Mouse (Mus musculus): ENCODE data around the gene 1810055G02Rik.

The 1810055G02Rik gene

DNA sequence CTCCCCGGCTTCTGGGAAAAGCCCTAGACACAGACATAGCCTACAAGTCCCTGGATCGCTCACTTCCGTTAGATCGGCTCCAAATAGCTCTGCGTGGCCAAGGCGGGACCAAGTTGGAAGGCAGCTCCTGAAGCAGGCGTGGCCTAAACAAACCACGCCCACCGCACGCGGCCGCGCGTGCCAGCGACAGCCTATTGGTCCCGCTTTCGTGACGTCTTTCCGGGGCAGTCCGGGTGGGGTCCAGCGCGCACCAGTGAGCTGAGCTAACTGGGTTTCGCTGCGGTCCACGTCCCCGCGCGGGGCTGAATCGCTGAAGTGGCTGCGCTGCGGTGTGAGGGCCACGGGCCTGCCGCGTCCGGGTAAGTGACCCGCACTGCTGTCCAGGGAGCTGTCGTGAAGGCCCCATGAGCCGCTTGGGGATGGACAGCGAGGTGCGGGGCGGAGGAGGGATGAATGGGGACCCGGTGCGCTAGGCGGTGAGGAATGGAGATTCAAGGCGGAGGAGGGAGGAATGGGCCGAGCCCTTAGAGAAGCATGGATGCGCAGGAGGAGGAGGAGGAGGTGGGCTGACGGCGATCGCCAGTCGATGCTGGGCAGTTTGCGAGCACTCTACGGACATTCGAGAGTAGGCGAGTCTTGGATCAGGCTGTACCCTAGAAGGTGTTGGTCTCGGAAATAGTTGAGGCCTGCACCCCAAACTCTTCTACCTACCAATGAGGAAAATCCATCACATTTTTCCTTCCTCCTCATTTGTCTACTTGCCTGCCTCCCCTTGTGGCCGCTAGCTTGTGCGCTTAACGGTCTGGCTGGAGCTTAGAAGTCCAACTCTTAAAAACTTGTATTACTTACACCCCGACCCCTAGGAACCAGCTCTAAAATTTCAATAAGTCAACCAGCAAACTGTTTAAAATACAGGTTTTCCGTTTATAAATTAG is at the start of gene 1810055G02Rik:
TSS of gene 1810055G02Rik (plus strand) at position 216 of the 935 bp plus-strand sequence.
- in situ Hi-C loops (cut with MboI, MseI) = loop anchor here in 1 of 2 experiments (25.0 kb wide), 1 partner anchor 1729 kb away; the partner anchor contains the start of genes AI837181 and Fosl1

DNA sequence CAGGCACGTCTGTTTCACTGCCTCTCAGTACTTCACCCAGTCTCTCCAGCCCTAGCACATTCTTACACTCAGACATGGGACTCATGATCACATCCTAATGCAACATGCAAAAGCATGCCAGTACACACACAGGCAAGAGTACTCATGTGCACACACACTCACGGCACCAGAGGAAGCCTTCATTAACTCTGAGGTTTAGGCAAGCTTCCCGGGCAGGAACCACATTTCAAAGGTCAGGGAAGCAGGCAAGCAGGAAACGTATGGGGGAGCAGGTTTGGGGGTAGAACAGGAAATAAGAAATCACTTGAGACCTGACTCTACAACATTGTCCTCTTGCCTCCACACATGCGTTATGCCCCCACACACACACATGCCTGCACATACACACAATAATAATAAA is 42.6 kb upstream of the 1810055G02Rik start:
- in situ Hi-C loops (cut with MboI, MseI) = no loop called here

GRCm38 (mm10) chr19:3666632-3667031 is 41.5 kb upstream of the 1810055G02Rik start:
- in situ Hi-C loops (cut with MboI, MseI) = no loop called here

DNA sequence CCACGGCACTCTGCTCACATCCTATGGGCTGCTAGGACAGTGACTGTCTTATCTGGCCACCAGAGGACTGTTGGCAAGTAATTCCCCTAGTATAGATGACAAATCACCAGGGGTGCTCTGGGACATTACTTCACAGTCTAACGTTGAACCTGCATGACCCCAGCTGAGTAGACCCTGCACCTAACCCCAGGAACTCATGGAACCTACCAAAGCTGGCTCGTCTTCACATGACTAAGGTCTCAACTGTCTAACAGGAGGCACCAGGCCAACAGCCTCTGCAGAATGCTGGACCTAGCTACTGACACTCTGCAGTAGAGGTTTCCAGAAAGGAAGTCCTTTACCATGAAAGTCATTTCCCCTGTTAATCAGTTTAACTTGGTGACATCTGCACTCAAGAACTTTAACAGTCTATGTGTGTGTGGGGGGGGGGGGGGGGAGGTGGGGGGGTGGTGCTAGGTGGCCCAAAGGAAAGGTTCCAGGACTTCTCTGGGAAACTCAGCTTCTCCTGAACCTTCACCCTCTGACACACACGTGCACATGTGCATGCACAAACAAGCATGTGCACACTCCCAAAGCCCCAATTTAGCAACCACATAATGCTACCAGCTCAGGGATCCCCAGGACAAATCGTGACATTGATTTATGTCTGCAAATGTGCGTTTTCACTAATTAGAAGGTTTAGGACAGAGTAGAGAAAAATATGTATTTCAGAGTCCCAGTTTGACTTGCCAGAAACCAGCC is 40.8 kb upstream of the 1810055G02Rik start:
- in situ Hi-C loops (cut with MboI, MseI) = no loop called here

GRCm38 (mm10) chr19:3667979-3668378 is 40.1 kb upstream of the 1810055G02Rik start:
- in situ Hi-C loops (cut with MboI, MseI) = no loop called here

DNA sequence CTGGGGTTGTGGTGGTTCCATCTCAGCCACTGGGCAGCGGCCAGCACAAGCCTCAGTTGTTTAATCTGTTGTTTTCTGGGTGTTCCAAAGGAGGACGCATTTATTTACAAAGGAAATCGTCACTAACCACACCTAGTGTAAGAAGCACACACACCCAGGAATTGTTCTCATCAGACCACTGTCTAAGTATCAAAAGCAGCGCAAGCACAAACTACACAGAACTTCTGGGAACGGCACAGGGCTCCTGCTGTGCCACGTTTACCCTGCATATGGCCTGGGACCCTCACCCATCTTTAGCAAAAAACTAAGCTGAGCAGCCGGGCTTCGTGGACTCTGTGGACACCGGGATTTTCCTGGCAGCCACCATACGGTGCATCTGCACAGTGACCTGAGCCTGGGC is 39.5 kb upstream of the 1810055G02Rik start:
- in situ Hi-C loops (cut with MboI, MseI) = no loop called here

DNA sequence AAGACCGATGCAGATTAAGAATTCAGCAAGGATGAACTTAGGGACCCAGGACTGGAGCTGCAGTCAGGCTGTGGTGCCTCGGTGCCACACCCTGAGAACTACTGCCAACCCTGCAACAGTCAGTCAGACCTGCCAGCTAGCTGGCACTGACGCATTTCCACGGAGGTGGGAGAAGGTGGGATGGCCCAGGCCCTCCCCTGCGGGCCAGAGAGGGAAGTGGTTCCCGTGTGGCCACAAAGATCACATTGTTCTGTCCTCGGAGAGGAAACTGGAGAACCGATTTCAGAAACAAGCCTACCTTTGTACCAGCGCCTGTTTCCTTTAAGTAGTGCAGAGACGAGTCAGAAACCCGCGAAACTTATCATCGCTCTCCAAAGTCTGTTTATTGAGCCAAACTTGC is 39.0 kb upstream of the 1810055G02Rik start:
- in situ Hi-C loops (cut with MboI, MseI) = no loop called here

GRCm38 (mm10) chr19:3673149-3673548 is 34.9 kb upstream of the 1810055G02Rik start:
- in situ Hi-C loops (cut with MboI, MseI) = no loop called here

- in situ Hi-C loops (cut with MboI, MseI) = no loop called here
Observed at GRCm38 (mm10) chr19:3674122-3674855, 33.8 kb upstream of the 1810055G02Rik start.

DNA sequence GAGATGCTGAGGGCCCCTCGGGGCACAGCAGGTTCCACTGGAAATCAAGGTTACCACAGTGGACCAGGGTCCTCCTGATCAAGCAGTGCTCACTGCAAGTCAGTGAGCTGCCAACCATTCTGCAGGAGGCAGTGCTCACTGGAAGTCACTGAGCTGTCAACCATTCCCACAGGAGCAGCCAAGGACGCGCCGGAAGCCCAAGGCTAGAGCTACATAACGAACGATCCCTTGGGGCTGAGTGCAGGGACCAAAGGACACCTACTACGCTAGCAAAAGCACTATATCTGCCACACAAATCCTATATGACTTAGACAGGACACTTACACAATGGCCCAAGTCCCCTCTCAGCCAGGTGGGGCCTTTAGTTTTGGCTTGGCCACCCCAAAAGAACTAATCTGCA is 27.4 kb upstream of the 1810055G02Rik start:
- in situ Hi-C loops (cut with MboI, MseI) = no loop called here

DNA sequence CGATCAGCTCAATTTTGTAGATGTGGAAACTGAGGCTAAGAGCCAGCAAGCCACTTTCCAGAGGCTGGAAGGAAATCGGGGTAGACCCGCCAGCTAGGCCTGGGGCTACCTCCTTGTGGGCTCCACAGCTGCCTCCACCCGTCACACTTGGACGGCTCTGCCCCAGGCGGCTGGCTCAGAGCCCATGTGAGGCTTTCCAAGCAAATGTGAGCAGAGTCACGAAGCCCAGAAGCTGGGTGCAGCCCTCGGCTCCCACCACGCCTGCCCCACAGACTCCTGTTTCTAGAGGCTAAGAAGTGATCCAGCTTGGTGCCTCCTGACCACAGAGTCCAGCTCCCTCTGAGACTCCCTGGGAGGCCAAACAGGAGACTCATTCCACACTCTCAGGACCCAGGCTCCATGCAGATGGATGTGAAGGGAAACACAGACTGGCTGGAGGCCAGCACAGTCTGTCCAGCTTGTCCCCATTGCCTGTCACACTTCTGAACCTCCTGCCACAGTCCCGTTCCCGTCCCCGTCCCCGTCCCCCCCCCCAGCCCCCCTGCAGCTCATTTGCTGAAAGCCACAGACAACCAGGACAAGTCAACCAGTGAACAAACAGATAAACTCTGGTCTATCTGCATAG is 26.7 kb upstream of the 1810055G02Rik start:
- in situ Hi-C loops (cut with MboI, MseI) = no loop called here

- in situ Hi-C loops (cut with MboI, MseI) = no loop called here
Observed at GRCm38 (mm10) chr19:3684414-3684813, 23.7 kb upstream of the 1810055G02Rik start.

DNA sequence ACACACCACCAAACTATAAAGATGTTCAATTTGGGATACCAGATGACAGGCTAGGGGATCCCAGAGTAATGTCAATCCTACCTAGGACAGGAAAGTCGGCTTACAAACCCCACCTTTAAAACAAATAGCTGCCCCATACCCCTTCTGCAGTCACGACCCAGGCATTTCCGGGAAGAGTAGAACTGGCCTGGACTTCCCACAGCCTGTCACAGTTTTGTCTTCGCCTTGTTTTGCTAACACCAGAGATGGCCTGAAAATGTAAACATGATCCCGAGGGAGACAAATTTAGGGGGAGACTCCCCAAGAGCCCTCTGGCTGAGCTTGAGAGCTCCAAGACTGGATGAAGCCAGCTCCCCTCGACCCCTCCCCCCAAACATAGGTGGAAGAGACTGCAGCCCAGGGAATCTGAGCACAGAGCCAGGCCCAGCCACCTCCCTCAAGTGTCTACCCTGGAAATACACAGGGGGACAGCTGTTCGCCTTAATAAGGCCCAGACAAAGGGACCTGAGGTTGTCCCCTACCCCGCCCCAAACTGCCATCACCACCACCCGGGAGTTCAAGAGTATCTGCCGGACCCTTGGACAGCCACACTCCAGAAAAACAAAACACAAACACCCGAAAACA is 23.0 kb upstream of the 1810055G02Rik start:
- in situ Hi-C loops (cut with MboI, MseI) = no loop called here

- in situ Hi-C loops (cut with MboI, MseI) = no loop called here
Observed at GRCm38 (mm10) chr19:3685611-3686214, 22.4 kb upstream of the 1810055G02Rik start.

- in situ Hi-C loops (cut with MboI, MseI) = no loop called here
Observed at GRCm38 (mm10) chr19:3686215-3686894, 21.7 kb upstream of the 1810055G02Rik start, which contains the start of gene Lrp5. TSS of gene Lrp5 (minus strand) at chr19:3686564.

- in situ Hi-C loops (cut with MboI, MseI) = no loop called here
Observed at GRCm38 (mm10) chr19:3687676-3688171, 20.4 kb upstream of the 1810055G02Rik start.

GRCm38 (mm10) chr19:3691337-3691736 is 16.8 kb upstream of the 1810055G02Rik start:
- in situ Hi-C loops (cut with MboI, MseI) = no loop called here

DNA sequence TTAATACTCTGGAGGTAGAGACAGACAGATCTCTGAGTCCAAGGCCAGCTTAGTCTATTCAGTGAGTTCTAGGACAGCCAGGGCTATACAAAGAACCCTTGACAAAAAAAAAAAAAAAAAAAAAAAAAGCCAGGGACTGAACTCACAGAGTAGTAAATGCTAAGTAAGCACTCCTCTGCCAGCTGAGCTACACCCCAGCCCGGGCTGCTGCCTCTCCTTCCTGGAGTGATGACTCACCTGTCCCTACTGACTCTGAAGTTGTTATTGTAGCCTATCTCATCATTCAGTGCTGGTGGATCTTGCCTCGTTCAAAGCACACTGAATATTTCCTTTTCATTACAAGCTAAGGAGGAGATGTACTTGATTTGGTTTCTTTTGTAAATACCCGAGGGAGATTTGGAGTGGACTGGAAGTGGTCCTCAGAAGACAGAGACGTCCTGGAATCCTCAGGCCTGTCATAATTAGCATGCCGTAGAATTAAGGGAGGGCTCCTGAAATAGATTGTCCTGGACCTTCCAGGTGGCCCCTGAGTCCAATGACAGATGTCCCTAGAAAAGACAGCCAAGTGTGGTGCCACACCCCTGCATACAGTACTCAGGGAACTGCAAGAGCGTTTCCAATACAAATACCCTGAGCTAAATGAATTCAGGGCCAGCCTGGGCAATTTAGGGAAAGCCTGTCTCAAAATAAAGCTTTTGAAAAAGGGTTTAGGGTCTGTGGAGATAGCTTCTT is 15.5 kb upstream of the 1810055G02Rik start:
- in situ Hi-C loops (cut with MboI, MseI) = no loop called here

DNA sequence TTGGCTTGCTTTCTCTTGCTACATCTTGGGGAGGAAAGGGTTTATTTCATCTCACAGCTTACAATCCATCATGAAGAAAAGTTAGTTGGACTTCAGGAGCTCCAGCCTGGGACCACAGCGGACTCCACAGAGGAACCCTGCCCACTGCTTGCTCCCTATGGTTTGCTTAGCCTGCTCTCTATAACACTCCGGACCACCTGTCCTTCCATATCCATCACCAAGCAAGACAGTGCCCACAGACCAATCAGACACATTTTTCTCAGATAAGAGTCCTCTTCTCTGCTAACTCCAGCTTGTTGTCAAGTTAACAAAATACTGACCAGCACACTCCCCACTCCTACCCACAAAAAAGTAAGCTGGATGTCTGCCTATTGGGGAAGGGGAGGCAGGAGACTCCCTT is 13.6 kb upstream of the 1810055G02Rik start:
- in situ Hi-C loops (cut with MboI, MseI) = no loop called here
